Mouse (Mus musculus) stomach, embryonic 15.5 days (tissue): ENCODE data around the gene Vti1b. TPM values are rescaled to one million over a fixed set of nuclear protein-coding genes. Genes with fewer than 3 reads are reported as not detected.

Source experiments
- ATAC-seq: fragments of 200-750 bp; cut with Nextera tagmentation; 2 replicates; pipeline ENCODE4 v1.8.0; 2017; ENCODE audit warnings: low read depth, moderate number of reproducible peaks, moderate TSS enrichment; ENCODE audit not compliant: insufficient read depth, low FRiP score
- H3K27ac ChIP-seq: fragments of 300-500 bp; sonication (generic); 2 replicates; pipeline ENCODE4 v1.5.1; 2015; ENCODE audit warnings: mild to moderate bottlenecking, inconsistent platforms
- H3K27me3 ChIP-seq: fragments of 300-500 bp; sonication (generic); replicated peaks from 2 replicates; pipeline ENCODE4 v1.6.1; 2015; ENCODE audit warnings: inconsistent platforms
- H3K36me3 ChIP-seq: fragments of 300-500 bp; sonication (generic); 2 replicates; pipeline ENCODE4 v1.6.1; 2015; ENCODE audit warnings: inconsistent platforms
- H3K4me1 ChIP-seq: fragments of 300-500 bp; sonication (generic); 2 replicates; pipeline ENCODE4 v1.6.1; 2015; ENCODE audit warnings: inconsistent platforms
- H3K4me2 ChIP-seq: fragments of 300-500 bp; sonication (generic); 2 replicates; pipeline ENCODE4 v1.6.1; 2015; ENCODE audit warnings: mild to moderate bottlenecking, inconsistent platforms
- H3K4me3 ChIP-seq: fragments of 300-500 bp; sonication (generic); replicated peaks from 2 replicates; pipeline ENCODE4 v1.5.1; 2015; ENCODE audit warnings: inconsistent platforms
- H3K9ac ChIP-seq: fragments of 300-500 bp; sonication (generic); 2 replicates; pipeline ENCODE4 v1.6.1; 2015; ENCODE audit warnings: inconsistent platforms
- H3K9me3 ChIP-seq: fragments of 300-500 bp; sonication (generic); 2 replicates; pipeline ENCODE4 v1.6.1; 2016; ENCODE audit warnings: inconsistent platforms
- WGBS: fragments of 180-500 bp; shearing (Covaris S2); methylation state at CpG from one replicate; pipeline ENCODE4 v1.1.7; 2015; 5-methylcytosine and 5-hydroxymethylcytosine counted together
- polyA plus RNA-seq: library from polyadenylated mRNA; unstranded; fragments of >200 nt; fragmentation: Nextera tagmentation; extraction: Ambion mirVana; gene quantifications from 2 replicates; pipeline ENCODE4 v1.2.1, GENCODE M21; 2015

Gene Vti1b
- polyA plus RNA-seq, 1 experiment from 2014 or later, result 107 TPM

DNA sequence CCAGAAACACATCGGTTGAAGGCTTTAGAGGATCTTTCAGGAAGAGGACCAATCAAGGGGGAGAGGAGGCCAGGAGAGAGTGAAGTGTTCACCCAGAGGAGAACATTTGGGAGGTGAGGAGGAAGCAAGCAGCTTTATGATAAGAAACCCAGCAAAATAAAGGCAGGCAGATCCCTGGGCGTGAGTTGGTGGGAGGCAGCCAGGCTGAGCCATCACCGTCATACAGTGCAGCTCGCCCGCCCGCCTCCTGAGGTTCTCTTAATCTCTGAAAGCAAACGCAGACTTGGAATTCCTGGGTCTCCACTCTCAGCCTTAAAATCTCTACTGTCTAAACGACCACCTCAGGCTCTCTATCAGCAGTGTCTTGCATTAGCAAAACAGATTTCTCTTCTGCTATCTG lies 37.8 kb downstream of the Vti1b start:
- 31% methylated on average over 8 of the region's 8 CpGs for WGBS
- H3K4me3 ChIP-seq, result no peak overlapping the region
- H3K27ac ChIP-seq, result no peak overlapping the region
- no peaks in the 10 kb centered on the region for H3K9me3 ChIP-seq
- peaks cover 12% of the 10 kb centered on the region for H3K4me1 ChIP-seq
- no peak overlapping the region for H3K9ac ChIP-seq
- no peak for ATAC-seq
- H3K36me3 ChIP-seq, result no peaks in the 10 kb centered on the region
- H3K4me2 ChIP-seq, result no peak overlapping the region
- peaks cover 32% of the 10 kb centered on the region for H3K27me3 ChIP-seq

DNA sequence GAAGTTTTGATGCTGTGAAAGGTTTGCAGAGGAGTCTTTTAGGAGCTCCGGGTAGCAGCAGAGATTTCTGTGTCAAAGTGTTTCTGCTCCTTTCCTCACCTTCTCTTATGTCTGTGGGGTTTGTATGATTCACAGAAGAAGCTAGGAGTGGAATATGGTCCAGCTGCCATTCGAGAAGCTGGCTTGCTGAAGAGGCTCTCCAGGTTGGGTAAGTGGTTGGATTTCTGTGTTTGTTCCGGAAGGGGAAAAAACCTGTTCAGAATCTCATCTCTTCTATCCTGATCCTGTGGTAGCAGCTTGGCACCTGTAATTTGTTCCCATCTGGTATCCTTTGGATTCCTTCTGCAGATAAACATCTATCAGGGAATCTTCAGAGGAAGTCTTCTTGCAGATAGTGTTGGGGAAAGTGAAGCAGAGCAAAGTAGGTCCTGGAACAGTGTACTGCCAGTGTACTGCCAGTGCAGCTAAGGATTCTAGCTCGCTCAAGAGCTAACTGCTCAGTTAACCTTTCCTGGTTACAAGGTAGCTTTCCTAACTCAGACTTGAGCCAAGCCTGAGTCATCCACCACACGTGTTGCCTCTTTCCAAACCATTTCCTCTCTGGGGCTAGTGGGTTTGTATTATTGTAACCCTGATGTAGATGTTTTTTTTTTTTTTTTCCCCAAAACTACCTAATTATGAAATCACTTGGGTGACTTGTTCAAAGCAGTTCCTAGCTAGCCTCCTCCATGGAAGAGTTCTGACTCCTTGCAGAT lies 40.6 kb downstream of the Vti1b start:
- ATAC-seq, result no peak
- no peak overlapping the region for H3K27ac ChIP-seq
- peak overlapping the region; percentile 95; the same call in 1 of the 2 replicates for H3K4me2 ChIP-seq
- WGBS, result 31% methylated on average over 5 of the region's 5 CpGs
- H3K4me1 ChIP-seq, result peaks cover 12% of the 10 kb centered on the region
- no peaks in the 10 kb centered on the region for H3K9me3 ChIP-seq
- H3K9ac ChIP-seq, result no peak overlapping the region
- peak overlapping the region; percentile 45 for H3K4me3 ChIP-seq
- no peaks in the 10 kb centered on the region for H3K36me3 ChIP-seq
- H3K27me3 ChIP-seq, result peaks cover 32% of the 10 kb centered on the region

DNA sequence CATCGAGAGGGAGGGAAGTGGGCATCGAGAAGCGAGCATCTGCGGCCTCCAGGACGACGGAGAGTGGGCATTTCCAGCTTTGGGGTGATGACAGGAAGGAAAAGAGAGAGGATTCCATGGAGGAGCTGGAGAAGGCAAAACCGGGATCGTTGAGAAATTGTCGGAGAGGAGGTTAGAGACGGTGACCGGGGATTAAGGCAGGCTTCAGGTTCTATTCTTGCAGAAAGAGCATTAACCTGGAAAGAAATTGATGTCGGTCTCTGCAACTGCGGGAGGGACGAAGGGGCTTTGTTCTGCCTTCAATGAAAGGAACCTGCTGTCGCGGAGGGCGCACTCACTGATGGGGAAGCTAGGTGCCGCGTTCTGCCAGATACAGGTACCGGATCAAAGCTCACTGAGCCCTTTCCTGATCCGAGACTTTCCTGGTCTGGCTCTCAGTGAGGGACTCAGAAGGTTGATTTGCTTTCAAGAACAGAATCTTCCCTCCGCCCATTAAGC lies 41.2 kb downstream of the Vti1b start:
- Histone ChIP-seq H3K36me3 (no peaks in the 10 kb centered on the region), H3K9ac (no peak overlapping the region), H3K4me1 (peaks cover 12% of the 10 kb centered on the region), H3K27ac (no peak overlapping the region), H3K4me3 (peak overlapping the region; percentile 45), H3K4me2 (peak overlapping the region; percentile 95), H3K27me3 (peaks cover 32% of the 10 kb centered on the region), H3K9me3 (no peaks in the 10 kb centered on the region)
- no peak for ATAC-seq
- 2% methylated on average over 22 of the region's 22 CpGs for WGBS

GRCm38 (mm10) chr12:79130299-79131177 lies 41.9 kb downstream of the Vti1b start, which contains the start of gene Arg2:
Arg2 (plus strand) TSS chr12:79130777.
- Histone ChIP-seq H3K4me2 (peak within 1 kb of the TSS; percentile 95), H3K27ac (no peak within 1 kb of the TSS), H3K27me3 (peaks cover 32% of the 10 kb centered on the region), H3K4me3 (peak within 1 kb of the TSS; percentile 45), H3K36me3 (no peaks in the 10 kb centered on the region), H3K4me1 (peaks cover 12% of the 10 kb centered on the region), H3K9me3 (no peaks in the 10 kb centered on the region), H3K9ac (peak within 1 kb of the TSS; percentile 25; the same call in 1 of the 2 replicates)
- WGBS, result 0% methylated on average over 46 of the region's 47 CpGs
- peak; percentile 85 for ATAC-seq

GRCm38 (mm10) chr12:79122820-79123219 lies 49.6 kb downstream of the Vti1b start:
- WGBS, result 37% methylated on average over 3 of the region's 3 CpGs
- Histone ChIP-seq H3K9ac (no peak overlapping the region), H3K4me1 (no peaks in the 10 kb centered on the region), H3K36me3 (no peaks in the 10 kb centered on the region), H3K27ac (no peak overlapping the region), H3K4me2 (no peak overlapping the region), H3K27me3 (no peaks in the 10 kb centered on the region), H3K4me3 (no peak overlapping the region), H3K9me3 (no peaks in the 10 kb centered on the region)
- ATAC-seq, result no peak

DNA sequence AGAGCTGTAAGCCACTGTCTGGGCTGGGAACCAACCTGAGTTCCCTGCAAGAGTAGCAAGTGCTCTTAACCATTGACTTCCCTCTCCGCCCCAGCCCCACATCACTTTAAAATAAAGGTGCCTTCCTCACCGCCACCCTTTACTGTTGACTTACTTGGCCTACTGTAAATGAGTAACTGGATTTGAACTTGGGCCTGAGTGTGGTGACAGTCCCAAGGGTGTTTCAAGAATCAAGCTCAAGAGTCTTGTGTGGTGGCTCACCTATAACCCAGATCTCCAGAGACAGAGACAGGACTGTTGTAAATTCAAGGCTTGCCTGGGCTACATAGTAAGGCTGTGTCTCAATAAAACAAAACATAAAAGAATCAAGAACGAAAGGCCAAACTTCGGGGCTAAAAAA lies 53.5 kb downstream of the Vti1b start:
- H3K4me3 ChIP-seq, result no peak overlapping the region
- H3K9ac ChIP-seq, result no peak overlapping the region
- 83% methylated on average over 4 of the region's 4 CpGs for WGBS
- H3K9me3 ChIP-seq, result no peaks in the 10 kb centered on the region
- H3K4me2 ChIP-seq, result no peak overlapping the region
- no peaks in the 10 kb centered on the region for H3K4me1 ChIP-seq
- H3K27me3 ChIP-seq, result no peaks in the 10 kb centered on the region
- no peak overlapping the region for H3K27ac ChIP-seq
- no peak for ATAC-seq
- no peaks in the 10 kb centered on the region for H3K36me3 ChIP-seq

Other genes with a start within 250 kb of the Vti1b start
- gene Tmem229b, start 165.0 kb downstream of the Vti1b start, polyA plus RNA-seq, result 6.1 and 6.5 TPM in 2 replicates
- gene Plekhh1, start 143.5 kb downstream of the Vti1b start, polyA plus RNA-seq, result 4.9 and 5.5 TPM in 2 replicates
- gene Pigh, start 83.0 kb downstream of the Vti1b start, polyA plus RNA-seq, result 31.7 and 33.0 TPM in 2 replicates
- gene Arg2, start 41.9 kb downstream of the Vti1b start, polyA plus RNA-seq, result 1.0 and 1.2 TPM in 2 replicates
- gene Rdh11, start 19.6 kb upstream of the Vti1b start, polyA plus RNA-seq, result 26.4 and 27.0 TPM in 2 replicates
- gene Rdh12, start 36.2 kb upstream of the Vti1b start, polyA plus RNA-seq, result 10.8 and 16.4 TPM in 2 replicates
- 12.0 and 14.1 TPM in 2 replicates for gene Zfyve26, start 123.6 kb upstream of the Vti1b start, polyA plus RNA-seq
- 8.3 and 8.7 TPM in 2 replicates for gene Rad51b, start 124.6 kb upstream of the Vti1b start, polyA plus RNA-seq